Mouse (Mus musculus): ENCODE measurements around the gene Ncor1.
"Not testable (repeated sequence)": the region's sequence is repeated elsewhere in the genome, so short reads cannot be mapped to it uniquely, and the experiment has no call there.

Gene Ncor1

DNA sequence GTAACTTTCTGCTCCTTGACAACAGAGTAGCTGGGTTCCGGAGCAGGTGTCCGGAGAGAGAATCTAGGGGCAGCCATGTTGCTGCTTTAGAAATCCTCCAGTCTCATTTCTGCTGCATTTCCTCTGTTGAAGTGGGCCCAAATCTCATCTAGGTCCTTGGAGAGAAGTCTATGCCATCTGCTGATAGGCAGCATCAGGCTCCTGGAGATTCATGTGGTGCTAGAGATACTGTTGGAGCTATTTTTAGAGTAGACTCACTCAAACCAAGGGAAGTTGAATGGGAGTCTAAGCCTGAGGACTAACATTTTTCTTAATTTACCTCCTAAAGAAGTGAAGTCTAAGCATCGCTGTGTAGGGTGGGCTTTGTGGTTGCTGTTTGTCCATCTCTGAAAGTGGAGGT, 6.4 kb upstream of the Ncor1 start:
- in situ Hi-C loops (cut with MboI; ENCODE audit: low pct_unique_long_range_greater_than_20kb in 1 of 2, low sequenced_read_pairs in 2 of 2, unreplicated experiment in 1 of 2): no loop called here

DNA sequence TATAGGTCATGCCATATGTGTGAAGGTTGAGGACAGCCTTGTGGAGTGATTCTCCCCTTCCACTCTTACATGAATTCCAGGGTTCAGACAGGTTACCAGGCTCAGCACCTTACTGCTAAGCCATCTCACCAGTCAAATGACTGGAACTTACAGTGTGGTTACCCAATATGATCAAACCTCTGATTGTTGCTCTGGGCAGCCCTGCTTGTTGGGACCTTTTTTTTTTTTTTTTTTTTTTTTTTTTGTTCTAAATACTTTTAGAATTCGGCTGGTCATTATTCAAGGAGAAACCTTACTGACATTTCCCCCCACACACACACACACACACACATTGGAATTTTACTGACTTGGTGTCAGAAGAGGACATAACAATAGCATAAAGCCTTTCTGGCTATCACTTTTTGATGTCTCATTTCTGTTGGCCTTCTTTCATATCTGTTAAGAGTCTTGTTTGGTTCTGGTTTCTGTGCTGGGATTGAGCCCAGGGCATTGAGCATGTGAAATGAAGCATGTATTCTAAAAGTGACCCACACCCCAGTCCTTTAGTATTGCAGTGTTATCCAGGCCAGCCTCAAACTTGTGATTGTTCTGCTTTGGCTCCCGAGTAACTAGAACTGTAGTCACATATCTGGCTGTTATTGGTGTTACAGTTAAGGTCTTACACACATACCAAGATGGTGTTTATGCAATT, 5.0 kb upstream of the Ncor1 start:
- in situ Hi-C loops (cut with MboI; ENCODE audit: low pct_unique_long_range_greater_than_20kb in 1 of 2, low sequenced_read_pairs in 2 of 2, unreplicated experiment in 1 of 2): no loop called here

DNA sequence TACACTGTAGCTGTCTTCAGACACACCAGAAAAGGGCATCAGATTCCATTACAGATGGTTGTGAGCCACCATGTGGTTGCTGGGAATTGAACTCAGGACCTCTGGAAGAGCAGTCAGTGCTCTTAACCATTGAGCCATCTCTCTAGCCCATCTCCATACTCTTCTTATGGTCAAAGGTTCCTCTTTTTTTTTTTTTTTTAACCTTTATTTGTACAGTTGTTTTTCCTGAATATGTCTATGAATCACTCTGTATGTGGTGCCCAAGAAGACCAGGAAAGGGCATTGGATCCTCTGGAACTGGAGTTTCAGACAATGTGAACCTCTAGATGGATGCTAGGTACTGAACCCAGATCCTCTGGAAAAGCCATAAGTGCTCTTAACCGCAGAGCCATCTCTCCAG, 4.2 kb upstream of the Ncor1 start:
- in situ Hi-C loops (cut with MboI; ENCODE audit: low pct_unique_long_range_greater_than_20kb in 1 of 2, low sequenced_read_pairs in 2 of 2, unreplicated experiment in 1 of 2): not testable (repeated sequence)

DNA sequence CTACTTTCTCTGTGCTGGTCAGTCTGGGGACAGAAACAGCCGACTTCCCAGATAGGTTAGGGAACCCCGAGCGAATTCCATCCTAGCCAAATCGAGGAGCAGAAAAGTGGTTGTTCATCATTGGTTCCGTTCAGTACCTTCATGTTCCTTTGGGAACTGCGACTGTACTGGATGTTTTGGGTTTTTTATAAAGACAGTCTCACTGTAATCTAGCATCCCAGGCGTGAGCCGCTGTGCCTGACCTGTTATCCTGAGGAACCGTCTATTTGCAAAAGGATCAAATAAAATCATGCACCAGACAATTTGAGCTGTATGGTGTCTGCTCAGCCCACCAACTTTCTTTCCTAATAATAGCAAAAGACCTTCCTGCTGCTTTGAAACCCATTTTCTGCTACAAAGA, 439 bp upstream of the Ncor1 start:
- in situ Hi-C loops (cut with MboI; ENCODE audit: low pct_unique_long_range_greater_than_20kb in 1 of 2, low sequenced_read_pairs in 2 of 2, unreplicated experiment in 1 of 2): no loop called here

DNA sequence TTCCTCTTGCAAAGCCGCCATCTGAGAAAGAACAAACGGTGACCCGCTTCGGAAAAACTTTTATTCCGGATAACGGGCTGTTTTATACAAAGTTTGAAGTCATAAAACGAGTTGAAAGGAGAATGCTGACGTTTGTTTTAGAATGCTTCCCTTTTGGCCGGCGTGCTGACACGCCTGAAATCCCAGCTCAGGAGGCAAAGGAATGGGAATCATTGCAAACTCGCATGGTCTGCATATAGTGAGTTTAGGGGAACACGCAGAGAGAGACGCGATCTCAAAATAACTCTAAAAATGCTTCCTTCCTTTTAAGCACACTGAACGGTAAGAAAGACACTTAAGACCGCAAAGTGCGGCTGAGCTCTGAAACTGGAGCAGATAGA, 460 bp downstream of the Ncor1 start:
- in situ Hi-C loops (cut with MboI; ENCODE audit: low pct_unique_long_range_greater_than_20kb in 1 of 2, low sequenced_read_pairs in 2 of 2, unreplicated experiment in 1 of 2): no loop called here

DNA sequence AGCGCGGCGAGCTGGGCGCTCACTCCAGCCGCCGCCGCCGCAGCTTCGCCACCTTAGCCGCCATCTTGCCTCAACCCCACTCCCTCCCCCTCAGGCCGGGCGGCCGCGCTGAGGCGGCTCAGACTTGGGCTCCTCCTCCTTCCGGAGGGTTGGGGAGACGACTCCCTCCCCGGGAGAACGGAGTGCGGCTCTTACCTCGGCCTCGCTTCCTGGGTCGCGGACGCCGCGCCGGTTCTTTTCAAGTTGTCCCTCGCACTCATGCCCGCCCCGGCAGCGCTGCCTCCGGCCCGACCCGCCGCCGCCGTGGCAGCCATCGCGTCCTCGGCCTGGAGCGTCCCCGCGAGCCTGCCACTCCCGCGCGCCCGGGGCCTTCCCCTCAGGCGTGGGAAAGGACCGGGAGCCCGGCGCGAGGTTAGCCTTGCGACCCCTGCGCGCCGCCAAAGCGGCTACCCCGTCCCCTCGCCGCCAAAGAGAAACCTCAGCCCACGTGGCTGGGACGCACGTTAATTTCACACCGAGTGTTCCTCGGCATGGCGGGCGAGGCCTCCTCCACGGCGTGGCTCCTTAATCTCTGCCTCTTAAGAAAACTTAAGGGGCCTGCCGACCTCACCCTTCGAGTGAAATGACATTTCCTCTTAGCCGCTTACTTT, 975 bp downstream of the Ncor1 start:
- in situ Hi-C loops (cut with MboI; ENCODE audit: low pct_unique_long_range_greater_than_20kb in 1 of 2, low sequenced_read_pairs in 2 of 2, unreplicated experiment in 1 of 2): no loop called here

DNA sequence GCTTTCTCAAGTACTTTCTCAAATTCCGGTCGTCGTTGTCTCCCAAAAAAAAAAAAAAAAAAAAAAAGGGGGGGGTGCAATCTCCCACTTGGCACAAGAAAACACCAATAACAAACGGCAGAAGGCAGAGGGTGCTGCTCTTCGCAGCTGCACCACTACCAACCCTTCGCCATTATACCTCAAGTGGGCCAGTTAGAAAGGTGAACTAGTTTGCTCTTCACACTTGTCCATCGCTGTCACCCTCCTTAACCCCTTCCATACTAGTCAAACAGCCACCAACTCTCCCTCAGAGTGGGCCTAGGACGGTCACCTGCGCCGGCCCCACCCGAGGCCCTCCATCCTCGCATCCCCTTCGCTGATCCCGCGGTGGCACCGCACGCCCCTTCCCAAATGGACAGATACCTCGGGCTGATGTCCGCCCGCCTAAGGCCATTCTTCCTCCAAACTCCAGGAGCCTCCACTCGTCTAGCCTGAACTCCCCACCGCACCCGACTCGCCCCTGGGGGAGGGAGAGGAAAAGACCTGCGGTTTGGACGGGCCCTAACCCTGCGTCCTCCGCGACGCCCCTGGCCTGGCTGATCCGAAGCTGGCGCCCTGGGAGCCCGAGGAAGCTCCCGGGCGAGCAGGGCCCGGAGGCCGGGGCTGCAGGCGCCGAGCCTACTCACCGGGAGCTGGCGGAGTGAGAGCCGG, 1.7 kb downstream of the Ncor1 start:
- in situ Hi-C loops (cut with MboI; ENCODE audit: low pct_unique_long_range_greater_than_20kb in 1 of 2, low sequenced_read_pairs in 2 of 2, unreplicated experiment in 1 of 2): no loop called here

DNA sequence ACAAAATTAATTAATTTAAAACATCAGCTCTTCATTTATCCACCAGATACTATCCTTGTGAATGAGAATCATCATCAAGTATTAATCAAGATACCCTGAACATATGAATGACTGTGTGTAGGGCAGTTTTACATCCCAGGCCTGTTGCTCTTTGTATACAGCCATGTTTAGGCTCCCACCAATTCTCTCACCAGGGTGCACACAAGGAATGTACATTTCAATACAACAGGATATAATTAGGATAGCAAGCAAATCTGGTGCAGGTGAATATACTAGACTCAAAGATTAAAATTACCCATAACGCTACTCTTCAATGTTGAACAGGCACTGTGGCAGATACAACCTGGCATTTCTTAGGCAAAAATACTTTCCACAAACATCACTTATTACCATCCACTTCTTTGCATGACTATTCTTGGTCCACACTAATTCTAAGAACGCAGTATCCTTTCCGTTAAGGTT, 2.3 kb downstream of the Ncor1 start:
- in situ Hi-C loops (cut with MboI; ENCODE audit: low pct_unique_long_range_greater_than_20kb in 1 of 2, low sequenced_read_pairs in 2 of 2, unreplicated experiment in 1 of 2): no loop called here

DNA sequence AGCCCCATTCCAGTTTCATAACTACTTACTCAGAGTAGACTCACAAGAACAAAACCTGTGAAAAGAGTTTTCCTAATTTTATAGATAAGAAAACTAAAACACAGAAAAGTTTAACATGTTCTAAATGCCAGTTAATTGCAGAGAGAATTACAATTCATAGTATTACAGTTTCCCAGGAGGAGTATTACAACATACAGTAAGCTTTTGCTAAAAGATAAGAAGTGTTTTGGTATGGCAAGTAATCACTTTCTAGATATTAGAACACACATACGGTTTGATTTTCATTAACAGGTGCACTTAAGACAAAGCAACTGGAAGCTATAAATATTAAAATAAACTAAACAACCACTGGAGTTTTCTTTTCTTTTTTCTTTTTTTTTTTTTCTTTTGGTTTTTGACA, 3.1 kb downstream of the Ncor1 start:
- in situ Hi-C loops (cut with MboI; ENCODE audit: low pct_unique_long_range_greater_than_20kb in 1 of 2, low sequenced_read_pairs in 2 of 2, unreplicated experiment in 1 of 2): no loop called here

DNA sequence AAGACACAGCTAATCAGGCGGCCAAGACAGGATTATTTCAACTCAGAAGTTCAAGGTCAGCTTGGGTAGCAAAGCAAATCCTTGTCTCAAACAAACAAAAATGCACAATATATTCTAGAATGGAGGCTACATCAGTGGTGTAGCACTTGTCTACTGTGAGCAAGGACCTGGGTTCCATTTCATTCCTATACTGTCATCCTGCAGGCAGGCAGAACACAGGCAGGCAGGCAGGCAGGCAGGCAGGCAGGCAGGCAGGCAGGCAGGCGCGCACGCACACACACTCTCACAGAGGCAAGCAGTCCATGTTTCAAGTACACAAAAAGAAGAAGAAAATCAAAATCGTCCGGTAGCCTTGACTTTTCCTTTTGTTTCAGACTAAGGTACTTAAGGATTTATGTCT, 9.4 kb downstream of the Ncor1 start:
- in situ Hi-C loops (cut with MboI; ENCODE audit: low pct_unique_long_range_greater_than_20kb in 1 of 2, low sequenced_read_pairs in 2 of 2, unreplicated experiment in 1 of 2): no loop called here

DNA sequence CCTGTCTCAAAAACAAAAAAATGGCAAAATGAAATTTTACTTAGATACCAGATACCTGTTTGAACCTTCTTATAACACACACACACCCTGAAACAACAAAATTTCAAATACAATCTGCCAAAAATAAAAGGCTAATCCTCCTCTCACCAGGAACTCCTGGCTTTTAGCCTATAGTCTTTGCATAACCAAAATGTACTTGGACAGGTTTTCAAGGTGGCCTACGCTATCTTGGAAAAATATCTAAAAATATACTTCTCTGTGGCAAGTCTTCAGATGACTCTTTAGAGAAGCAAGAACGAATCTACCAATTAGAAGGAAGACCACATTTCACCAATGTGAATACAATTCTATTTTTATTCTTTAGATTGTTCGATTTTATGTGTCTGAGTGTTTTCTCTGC, 12.5 kb downstream of the Ncor1 start:
- in situ Hi-C loops (cut with MboI; ENCODE audit: low pct_unique_long_range_greater_than_20kb in 1 of 2, low sequenced_read_pairs in 2 of 2, unreplicated experiment in 1 of 2): no loop called here

DNA sequence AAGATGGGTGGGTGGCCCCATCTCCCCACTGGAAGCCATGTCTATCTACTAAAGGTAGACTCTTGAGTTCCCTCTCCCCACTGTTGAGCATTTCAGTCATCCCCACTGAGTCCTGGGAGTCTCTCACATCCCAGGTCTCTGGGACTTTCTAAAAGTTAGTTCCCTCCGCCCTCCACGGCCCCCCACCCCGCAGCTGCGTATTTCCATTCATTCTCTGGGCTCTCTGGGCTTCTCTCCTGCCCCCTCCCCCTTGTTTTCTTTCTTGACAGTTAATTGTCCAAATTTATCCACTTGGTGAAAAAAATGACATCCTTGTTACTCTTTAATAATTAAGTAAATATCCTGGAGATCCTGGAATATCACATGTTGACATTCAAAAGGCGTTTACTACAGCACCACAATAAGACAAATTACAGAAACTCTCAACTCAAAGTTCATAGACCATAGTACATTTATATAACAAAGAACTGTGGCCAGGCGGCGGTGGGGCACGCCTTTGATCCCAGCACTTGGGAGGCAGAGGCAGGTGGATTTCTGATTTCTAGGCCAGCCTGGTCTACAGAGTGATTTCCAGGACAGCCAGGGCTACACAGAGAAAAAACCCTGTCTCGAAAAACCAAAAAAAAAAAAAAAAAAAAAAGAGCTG, 17.5 kb downstream of the Ncor1 start:
- in situ Hi-C loops (cut with MboI; ENCODE audit: low pct_unique_long_range_greater_than_20kb in 1 of 2, low sequenced_read_pairs in 2 of 2, unreplicated experiment in 1 of 2): no loop called here

DNA sequence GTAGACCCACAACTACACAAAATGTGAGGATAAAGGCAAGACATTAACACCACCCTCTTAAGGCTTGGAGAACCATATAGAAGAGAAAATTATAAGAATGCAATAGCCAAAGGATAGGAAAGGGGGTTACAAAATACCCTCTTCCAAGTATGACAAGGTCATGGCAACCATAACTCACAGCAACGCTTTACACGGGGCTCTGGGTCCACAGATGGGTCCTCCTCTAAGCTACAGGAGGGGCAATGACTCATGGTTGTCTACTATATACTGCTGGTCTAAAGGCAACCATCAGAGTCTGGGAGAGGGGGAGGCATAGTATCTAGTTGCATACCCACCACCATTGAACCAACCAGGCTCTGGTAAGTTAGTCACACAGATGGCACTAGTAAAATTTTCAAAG, 26.1 kb downstream of the Ncor1 start:
- in situ Hi-C loops (cut with MboI; ENCODE audit: low pct_unique_long_range_greater_than_20kb in 1 of 2, low sequenced_read_pairs in 2 of 2, unreplicated experiment in 1 of 2): no loop called here

DNA sequence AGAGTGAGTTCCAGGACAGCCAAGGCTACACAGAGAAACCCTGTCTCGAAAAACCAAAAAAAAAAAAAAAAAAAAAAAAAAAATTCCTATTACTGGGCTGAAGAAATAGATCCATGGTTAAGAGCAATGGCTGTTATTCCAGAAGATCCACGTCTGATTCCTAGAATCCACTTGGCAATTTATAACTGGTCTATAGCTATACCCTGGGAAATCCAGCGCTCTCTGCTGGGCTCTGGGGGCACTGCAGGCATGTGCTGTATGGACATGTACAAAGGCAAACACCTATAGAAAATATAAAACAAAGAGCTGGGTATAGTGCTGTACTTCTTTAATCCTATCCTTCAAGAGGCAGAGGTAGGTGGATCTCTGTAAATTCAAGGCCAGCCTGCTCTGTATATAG, 31.2 kb downstream of the Ncor1 start:
- in situ Hi-C loops (cut with MboI; ENCODE audit: low pct_unique_long_range_greater_than_20kb in 1 of 2, low sequenced_read_pairs in 2 of 2, unreplicated experiment in 1 of 2): no loop called here

DNA sequence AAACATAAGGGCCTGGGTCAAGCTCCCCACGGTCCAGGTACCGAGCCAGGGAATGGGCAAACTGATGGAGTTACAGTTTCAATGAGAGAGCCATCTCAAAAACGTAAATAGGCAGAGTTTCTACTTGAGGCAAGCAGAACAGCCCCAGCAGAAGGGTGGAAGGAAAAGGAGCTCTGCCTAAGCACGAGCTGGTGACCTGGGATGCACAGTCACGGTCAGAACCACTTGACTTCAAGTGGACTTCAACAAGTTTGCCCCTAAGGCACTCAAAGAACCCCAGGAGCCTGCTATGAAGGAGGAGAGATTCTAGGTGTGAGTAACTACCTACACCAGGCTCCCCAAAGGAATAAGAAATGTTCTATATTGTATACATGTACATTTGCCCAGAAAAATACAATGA, 32.1 kb downstream of the Ncor1 start:
- in situ Hi-C loops (cut with MboI; ENCODE audit: low pct_unique_long_range_greater_than_20kb in 1 of 2, low sequenced_read_pairs in 2 of 2, unreplicated experiment in 1 of 2): no loop called here

DNA sequence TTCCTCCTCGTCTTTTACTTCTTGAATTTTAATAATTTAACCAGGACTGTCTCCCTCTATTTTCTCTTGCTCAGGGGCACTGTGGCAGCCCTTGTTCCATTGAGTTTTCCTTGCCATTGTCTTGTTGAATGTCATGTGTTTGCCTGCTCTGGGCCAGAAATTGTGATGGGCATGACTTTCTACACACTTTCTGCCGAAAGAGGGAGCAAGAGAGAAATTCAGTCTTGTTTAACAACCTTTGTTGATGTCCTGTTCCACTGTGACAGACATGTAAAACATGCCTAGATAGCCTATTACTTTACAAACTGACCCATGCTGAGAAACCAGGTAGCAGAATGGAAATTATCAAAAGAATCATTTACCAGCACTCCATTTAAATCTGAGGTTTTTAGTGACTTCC, 33.8 kb downstream of the Ncor1 start:
- in situ Hi-C loops (cut with MboI; ENCODE audit: low pct_unique_long_range_greater_than_20kb in 1 of 2, low sequenced_read_pairs in 2 of 2, unreplicated experiment in 1 of 2): no loop called here

DNA sequence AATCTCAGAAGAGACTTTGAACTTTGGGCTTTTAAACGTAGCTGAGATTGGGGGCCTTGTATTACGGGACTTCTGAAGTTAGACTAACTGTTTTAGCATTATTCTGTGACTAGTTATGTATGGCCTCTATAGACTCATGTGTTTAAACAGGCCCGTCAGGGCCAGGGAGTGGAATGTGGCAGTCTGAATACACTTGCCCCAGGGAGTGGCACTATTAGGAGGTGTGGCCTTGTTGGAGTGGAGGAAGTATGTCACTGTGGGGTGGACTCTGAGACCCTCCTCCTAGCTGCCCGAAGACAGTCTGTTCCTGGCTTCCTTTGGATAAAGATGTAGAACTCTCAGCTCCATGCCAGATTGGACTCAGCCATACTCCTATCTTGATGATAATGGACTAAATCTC, 43.3 kb downstream of the Ncor1 start:
- in situ Hi-C loops (cut with MboI; ENCODE audit: low pct_unique_long_range_greater_than_20kb in 1 of 2, low sequenced_read_pairs in 2 of 2, unreplicated experiment in 1 of 2): no loop called here

DNA sequence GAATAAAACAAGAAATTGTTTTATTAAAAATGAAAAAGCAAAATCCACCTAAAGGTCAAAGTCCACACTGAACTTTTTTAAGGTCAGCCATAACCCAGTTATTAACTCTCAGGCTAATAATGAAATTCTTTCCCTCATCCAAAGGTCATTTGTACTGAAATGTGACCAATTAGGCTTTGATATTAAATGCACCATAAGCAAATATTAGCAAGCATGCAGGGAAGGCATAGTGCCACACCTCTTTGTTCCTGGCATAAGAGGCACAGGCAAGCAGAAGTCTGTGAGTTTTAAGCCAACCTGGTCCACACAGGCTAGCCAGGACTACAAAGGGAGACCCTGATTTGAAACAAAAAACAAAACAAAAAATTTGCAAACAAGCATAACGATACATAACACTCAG, 48.7 kb downstream of the Ncor1 start:
- in situ Hi-C loops (cut with MboI; ENCODE audit: low pct_unique_long_range_greater_than_20kb in 1 of 2, low sequenced_read_pairs in 2 of 2, unreplicated experiment in 1 of 2): no loop called here

DNA sequence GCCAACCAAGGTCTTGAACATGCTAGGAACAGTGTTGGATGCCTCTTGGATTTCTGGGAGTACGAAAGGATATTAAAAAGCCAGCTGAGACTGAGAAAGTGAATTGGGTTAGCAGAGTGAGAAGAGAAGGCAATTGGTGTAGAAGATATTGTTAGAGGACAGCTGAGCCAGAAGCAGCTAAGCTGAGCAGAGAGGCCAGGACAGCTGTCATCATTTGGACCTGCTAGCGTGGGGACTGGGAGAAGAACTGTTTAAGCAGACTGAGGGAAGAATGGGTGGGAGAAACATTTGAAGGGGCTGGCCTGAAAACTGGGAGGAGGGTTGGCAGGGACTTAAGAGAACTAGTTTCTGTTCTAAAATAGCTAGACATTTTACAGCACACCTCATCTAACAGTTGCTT, 49.5 kb downstream of the Ncor1 start:
- in situ Hi-C loops (cut with MboI; ENCODE audit: low pct_unique_long_range_greater_than_20kb in 1 of 2, low sequenced_read_pairs in 2 of 2, unreplicated experiment in 1 of 2): no loop called here
